Mouse (Mus musculus) CD8-positive naive resting alpha-beta T cell, adult 57 days (primary cell): ENCODE results near the gene Mpp3. TPM values are rescaled to one million over a fixed set of nuclear protein-coding genes. Genes with fewer than 3 reads are reported as not detected.

ENCODE experiments used
- total RNA-seq: library from RNA; stranded (reverse); gene quantifications from one replicate; pipeline ENCODE4 v1.2.4, GENCODE M21; 2023

The Mpp3 gene
- not detected for total RNA-seq

GRCm38 (mm10) chr11:102028087-102028816 lies at the start of gene Mpp3:
TSS of gene Mpp3 (minus strand) at chr11:102028461.

GRCm38 (mm10) chr11:102041350-102041949 lies 13.2 kb upstream of the Mpp3 start, which contains the start of gene Cd300lg:
TSS of gene Cd300lg (plus strand) at chr11:102041509.

GRCm38 (mm10) chr11:101986913-101987312 lies 41.3 kb downstream of the Mpp3 start, which contains the start of gene Dusp3:
TSS of gene Dusp3 (minus strand) at chr11:101987013.

GRCm38 (mm10) chr11:101984054-101985025 lies 43.9 kb downstream of the Mpp3 start, which contains the start of gene Cfap97d1:
TSS of gene Cfap97d1 (plus strand) at chr11:101984279.

GRCm38 (mm10) chr11:101966965-101967614 lies 61.2 kb downstream of the Mpp3 start, which contains the start of gene Sost:
TSS of gene Sost (minus strand) at chr11:101967015.

Other genes with a start within 250 kb of the Mpp3 start
- not detected for gene Etv4, start 243.1 kb downstream of the Mpp3 start, total RNA-seq
- gene Meox1, start 134.1 kb downstream of the Mpp3 start, total RNA-seq, result not detected
- not detected for gene Sost, start 61.4 kb downstream of the Mpp3 start, total RNA-seq
- gene Cfap97d1, start 44.2 kb downstream of the Mpp3 start, total RNA-seq, result not detected
- 2.5 TPM for gene Dusp3, start 41.4 kb downstream of the Mpp3 start, total RNA-seq
- not detected for gene Cd300lg, start 13.0 kb upstream of the Mpp3 start, total RNA-seq
- not detected for gene Mpp2, start 60.1 kb upstream of the Mpp3 start, total RNA-seq
- gene Ppy, start 72.9 kb upstream of the Mpp3 start, total RNA-seq, result not detected
- gene Pyy, start 79.4 kb upstream of the Mpp3 start, total RNA-seq, result not detected
- gene Nags, start 117.1 kb upstream of the Mpp3 start, total RNA-seq, result not detected
- gene Tmem101, start 127.9 kb upstream of the Mpp3 start, total RNA-seq, result 7.1 TPM
- 44.3 TPM for gene Lsm12, start 156.8 kb upstream of the Mpp3 start, total RNA-seq
- 28.6 TPM for gene G6pc3, start 161.2 kb upstream of the Mpp3 start, total RNA-seq
- gene Hdac5, start 201.7 kb upstream of the Mpp3 start, total RNA-seq, result 134 TPM
- 0.49 TPM for gene BC030867, start 220.4 kb upstream of the Mpp3 start, total RNA-seq
- not detected for gene Asb16, start 240.3 kb upstream of the Mpp3 start, total RNA-seq